Mouse (Mus musculus): ENCODE measurements around the gene Mtrf1l. TPM values are rescaled to one million over a fixed set of nuclear protein-coding genes. Genes with fewer than 3 reads are reported as not detected.

Gene Mtrf1l
- total RNA-seq, 1 experiment from 2014 or later = 31.0 TPM

DNA sequence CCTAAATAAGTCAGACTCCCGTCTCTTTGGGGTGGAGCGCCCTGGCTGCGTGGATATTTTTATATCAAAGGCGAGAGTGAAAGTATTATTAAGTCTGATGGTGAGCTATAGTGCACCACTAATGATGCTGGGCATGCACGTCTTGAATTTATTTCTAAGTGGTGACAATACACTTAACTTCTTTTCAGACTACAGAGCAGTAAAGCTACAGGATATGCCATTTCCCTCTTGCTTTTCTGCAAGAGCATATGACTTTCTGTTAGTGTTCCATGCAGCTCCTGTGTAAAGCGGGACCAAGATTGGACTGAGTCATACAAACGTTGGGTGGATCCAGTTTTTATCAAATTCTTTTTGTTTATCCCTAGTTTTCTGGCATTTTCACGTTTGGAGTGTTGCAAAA lies 17.3 kb downstream of the Mtrf1l start:
- ATAC-seq (ENCODE audit: extremely low read depth, insufficient number of reproducible peaks, low FRiP score, poor library complexity, severe bottlenecking) = no peak

DNA sequence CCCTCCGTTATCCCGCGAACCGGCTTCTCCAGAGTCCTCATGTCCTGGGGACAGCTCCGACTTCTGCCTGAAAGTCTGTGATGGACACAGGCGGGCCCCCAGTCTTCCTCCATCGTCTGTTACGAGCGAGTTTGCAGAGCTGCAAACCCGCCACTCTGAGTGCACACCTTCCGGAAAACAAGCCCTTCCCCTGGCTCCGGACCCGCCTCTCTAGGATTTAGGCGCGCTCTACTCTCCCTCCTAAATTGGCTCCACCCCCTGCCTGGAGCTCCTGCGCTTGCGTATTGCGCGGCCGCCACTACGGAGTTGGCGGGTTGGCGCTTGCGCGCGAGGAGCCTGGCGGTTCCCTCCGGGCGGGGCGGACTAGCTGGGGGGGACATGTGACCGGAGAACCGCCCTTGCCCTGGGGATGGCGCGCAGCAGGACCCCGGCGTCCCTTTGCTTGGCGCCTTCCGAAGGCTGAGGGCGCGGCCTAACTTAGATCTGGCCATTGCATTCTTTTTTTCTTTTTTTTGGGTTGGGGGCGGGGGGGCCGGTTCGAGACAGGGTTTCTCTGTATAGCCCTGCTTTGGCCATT lies 17.9 kb downstream of the Mtrf1l start:
- ATAC-seq (ENCODE audit: extremely low read depth, insufficient number of reproducible peaks, low FRiP score, poor library complexity, severe bottlenecking) = peak; percentile 81

GRCm38 (mm10) chr10:5805243-5805730 lies 18.4 kb downstream of the Mtrf1l start, which contains the start of gene Fbxo5:
TSS of gene Fbxo5 (minus strand) at chr10:5805600.
- peak; percentile 95 for ATAC-seq (ENCODE audit: extremely low read depth, insufficient number of reproducible peaks, low FRiP score, poor library complexity, severe bottlenecking)

- ATAC-seq (ENCODE audit: extremely low read depth, insufficient number of reproducible peaks, low FRiP score, poor library complexity, severe bottlenecking) = no peak
These were observed 19.0 kb downstream of the Mtrf1l start for GRCm38 (mm10) chr10:5804691-5805156.

DNA sequence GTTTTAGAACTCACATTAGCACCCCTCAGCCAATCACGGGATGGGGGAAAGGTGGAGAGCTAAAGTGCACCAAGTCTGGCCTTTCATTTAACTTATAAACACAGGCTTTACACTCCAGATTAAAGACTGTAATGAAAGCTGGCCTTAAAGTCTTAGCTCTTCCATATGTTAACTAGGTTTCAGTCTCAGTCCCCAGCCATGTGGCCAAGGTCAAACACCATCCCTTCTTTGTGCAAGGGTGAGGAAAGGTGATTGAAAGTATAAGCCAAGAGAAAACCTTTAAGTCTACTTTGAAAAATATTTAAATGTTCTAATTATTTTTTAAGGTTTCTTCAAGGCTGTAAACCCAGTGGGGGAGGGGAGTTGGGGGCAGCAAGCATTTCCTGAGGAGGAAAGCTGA lies 20.0 kb downstream of the Mtrf1l start:
- no peak for ATAC-seq (ENCODE audit: extremely low read depth, insufficient number of reproducible peaks, low FRiP score, poor library complexity, severe bottlenecking)

GRCm38 (mm10) chr10:5802866-5803265 lies 20.8 kb downstream of the Mtrf1l start:
- no peak for ATAC-seq (ENCODE audit: extremely low read depth, insufficient number of reproducible peaks, low FRiP score, poor library complexity, severe bottlenecking)

DNA sequence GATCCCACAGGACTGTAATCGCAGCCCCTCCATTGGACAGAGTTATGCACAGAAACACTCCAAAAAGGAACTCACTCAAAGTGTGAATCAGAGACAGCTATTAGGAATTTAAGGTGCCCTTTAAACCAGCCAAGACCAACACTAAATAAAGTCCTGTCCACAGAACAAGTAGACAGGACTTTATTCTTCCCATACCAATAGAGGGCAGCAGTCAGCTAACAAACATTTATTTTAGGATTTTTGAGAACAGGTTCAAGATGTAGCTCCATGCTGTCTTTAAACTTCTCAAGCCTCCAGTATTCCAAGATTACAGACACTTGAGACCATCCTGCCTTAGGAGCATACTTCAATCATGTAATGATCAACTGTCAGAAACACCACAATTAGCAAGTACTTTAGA lies 23.2 kb downstream of the Mtrf1l start:
- ATAC-seq (ENCODE audit: extremely low read depth, insufficient number of reproducible peaks, low FRiP score, poor library complexity, severe bottlenecking) = no peak

- ATAC-seq (ENCODE audit: extremely low read depth, insufficient number of reproducible peaks, low FRiP score, poor library complexity, severe bottlenecking) = no peak
These were observed 25.6 kb downstream of the Mtrf1l start for GRCm38 (mm10) chr10:5798069-5798468.

GRCm38 (mm10) chr10:5790657-5791056 lies 33.1 kb downstream of the Mtrf1l start:
- 0 out of 2 replicates have a peak, but pooled peaks have one; percentile 19 for ATAC-seq (ENCODE audit: extremely low read depth, insufficient number of reproducible peaks, low FRiP score, poor library complexity, severe bottlenecking)

DNA sequence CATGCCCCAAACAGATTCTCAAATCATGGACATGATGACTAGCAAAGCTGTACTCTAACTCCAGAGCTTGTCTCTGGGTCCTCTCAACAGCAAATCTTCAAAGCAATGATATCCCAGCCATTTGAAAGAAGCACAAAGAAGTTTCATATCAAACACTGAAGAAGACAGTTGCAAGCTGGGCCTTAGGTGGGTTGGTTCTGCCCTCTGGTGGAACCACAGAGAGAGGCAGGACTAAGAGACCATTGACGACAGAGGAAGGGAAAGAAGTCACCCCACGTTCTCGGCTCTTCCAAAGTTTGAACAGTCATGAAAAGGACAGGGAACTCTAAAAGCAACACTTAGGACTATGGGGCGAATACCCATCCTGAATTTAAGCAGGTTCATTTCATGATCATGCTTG lies 36.8 kb downstream of the Mtrf1l start:
- no peak for ATAC-seq (ENCODE audit: extremely low read depth, insufficient number of reproducible peaks, low FRiP score, poor library complexity, severe bottlenecking)

Other genes starting within 250 kb of the Mtrf1l start
- gene Myct1, start 230.1 kb downstream of the Mtrf1l start, total RNA-seq (2017) = 0.74 and 0.81 TPM in 2 replicates
- gene Vip, start 184.7 kb downstream of the Mtrf1l start, total RNA-seq (2017) = not detected in 2 replicates
- 6.1 and 7.8 TPM in 2 replicates for gene Fbxo5, start 18.3 kb downstream of the Mtrf1l start, total RNA-seq (2017)
- gene Rgs17, start 98.5 kb upstream of the Mtrf1l start, total RNA-seq (2017) = 0.12 TPM in 1 of 2 replicates, not detected in the other